Mouse (Mus musculus): ENCODE measurements at regions not wholly inside any gene's neighbourhood (a gene's known extent, or its start where the extent isn't known, plus 50 kb on each side); places are given as distances from the start of the nearest gene placed in this dataset.
A peak's percentile ranks its signal among the peaks of the same experiment; 100 is the strongest.
"Not testable (repeated sequence)": the region's sequence is repeated elsewhere in the genome, so short reads cannot be mapped to it uniquely, and the experiment has no call there.

DNA sequence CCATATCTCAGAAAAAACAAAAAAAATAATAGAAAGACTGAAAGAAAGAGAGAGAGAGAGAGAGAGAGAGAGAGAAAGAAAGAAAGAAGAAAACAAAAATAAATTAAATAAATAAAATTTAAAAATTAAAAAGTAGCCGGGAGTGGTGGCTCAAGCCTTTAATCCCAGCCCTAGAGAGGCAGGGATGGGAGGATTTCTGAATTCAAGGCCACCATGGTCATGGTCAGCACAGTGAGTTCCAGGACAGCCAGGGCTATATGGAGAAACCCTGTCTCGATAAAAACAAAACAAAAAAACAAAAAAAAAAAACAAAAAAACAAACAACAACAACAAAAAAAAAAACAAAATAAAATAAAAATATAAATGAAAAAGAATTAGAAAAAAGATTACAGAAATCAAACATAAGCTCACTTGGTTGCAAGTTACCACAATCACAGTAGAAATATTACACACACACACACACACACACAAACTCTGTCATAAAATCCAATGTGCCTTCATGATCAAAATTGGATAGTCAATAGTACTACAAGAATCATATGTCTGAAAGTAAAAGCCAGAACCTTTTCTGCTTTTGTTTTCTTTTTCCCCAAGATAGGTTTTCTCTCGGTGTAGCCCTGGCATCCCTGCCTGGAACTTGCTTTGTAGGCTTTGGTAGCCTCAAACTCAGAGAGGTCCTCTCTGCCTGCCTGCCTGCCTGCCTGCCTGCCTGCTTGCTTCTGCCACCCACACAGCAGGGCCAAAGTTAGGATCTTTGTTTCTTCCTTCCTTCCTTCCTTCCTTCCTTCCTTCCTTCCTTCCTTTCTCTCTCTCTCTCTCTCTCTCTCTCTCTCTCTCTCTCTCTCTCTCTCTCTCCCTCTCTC is 476.1 kb upstream of the Olfr161 start:
- not testable (repeated sequence) for DNase-seq

DNA sequence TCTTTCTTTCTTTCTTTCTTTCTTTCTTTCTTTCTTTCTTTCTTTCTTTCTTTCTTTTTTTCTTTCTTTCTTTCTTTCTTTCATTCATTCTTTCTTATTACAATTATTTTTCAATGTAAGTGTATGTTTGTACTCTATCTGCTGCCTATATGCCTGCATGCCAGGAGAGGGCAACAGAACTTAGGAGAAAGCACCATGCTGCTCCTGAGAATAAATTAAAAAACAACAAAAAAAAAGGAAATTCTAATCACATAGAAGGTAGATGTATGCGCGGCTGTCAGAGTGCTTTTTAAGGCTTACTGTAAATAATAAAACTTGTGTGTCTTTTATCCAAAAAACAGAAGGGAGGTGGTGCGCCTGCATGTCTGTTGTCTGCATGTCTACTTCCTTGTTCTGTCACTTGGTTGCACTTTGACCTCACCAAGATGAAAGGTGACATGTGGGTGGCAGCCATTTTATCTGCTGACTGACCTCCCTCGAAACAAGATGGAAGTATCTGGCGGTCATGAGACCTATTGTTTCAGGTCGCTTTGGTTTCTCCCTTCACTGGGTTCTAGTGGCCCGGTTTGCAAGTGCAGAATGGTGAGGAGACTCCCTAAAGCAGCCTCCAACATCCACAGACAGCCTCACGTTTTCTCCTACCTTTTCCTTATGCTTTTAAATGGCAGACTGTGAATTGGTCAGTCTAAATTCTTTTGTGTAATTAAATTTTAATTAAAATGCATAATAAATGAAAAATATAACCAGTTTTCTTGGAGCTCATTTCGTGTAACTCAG is 475.3 kb upstream of the Olfr161 start:
- not testable (repeated sequence) for DNase-seq

GRCm38 (mm10) chr16:3116113-3116511 is 474.7 kb upstream of the Olfr161 start:
- not testable (repeated sequence) for DNase-seq

DNA sequence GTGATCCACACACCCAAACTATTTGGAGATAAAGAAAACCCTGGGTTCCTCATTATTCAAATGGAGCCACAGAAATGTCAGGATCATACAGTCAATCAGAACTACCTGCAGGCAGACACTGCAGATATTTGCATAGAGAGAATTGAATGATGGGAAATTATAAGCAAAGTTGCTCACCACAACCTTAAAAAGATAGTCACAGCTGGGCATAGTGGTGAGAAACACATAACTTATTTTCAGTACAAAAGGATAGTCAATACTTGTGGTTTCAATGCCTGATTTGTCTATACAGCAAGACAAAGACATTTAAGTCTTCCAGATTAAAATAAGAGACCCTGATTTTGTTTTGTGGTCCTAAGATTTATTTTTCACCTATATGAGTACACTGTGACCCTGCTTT is 469.6 kb upstream of the Olfr161 start:
- DNase-seq = not testable (repeated sequence)

DNA sequence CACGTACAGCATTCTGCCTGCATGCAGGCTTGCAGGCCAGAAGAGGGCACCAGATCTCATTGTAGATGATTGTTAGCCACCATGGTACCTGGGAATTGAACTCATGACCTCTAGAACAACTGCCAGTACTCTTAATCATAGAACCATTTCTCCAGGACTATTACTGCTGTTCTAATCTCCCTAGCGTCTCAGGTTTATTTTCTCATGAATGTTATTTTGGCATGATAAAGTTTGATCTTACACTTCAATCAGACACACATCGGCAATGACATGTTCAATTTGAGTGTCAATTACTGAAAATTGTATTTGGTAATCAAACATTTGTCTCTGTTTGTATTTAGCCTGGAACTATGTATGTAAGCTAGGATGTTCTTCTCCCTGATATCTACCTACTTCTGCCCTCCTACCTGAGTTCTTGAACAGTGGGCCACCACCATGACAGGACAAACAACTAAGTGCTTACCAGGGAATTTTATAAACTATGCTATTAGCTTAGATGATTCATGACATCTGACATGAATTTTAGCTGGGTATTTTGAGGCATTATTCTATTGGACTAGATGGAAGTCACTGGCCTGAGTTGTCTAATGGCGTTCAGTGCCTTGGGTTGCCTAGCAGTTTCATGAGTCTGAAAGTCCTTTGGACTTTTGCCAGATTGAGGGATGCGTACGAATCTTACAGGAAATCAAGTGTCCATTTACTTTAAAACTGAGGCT is 468.5 kb upstream of the Olfr161 start:
- not testable (repeated sequence) for DNase-seq

DNA sequence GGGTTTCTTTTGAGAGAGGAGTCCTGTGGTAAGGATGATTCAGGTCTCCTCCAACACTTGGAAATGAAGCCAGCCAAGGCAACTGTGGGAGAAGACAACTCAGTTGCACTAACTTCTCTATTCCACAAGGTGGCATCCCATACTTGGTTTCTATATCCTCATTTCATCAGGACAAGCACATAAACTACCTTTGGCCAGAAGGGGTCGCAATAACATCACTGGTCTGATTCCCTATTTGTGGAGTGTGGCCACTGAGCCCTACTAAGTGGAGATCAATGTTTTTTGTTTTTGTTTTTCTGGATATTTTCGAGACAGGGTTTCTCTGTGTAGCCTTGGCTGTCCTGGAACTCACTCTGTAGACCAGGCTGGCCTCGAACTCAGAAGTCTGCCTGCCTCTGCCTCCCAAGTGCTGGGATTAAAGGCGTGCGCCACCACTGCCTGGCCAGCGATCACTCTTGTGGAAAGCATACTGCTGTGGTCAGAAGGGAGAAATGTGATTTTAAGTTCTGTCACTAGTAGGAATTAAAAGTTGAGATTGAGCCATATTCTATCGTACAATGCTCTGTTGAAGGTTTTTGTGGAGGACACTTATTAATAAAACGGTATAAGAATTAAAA is 467.9 kb upstream of the Olfr161 start:
- DNase-seq = peak; percentile 9

- DNase-seq = not testable (repeated sequence)
Observed at GRCm38 (mm10) chr16:3127317-3127716, 463.5 kb upstream of the Olfr161 start.

Data from cerebellum, adult 11 months (tissue).